Mouse (Mus musculus) myocyte (in vitro differentiated cells): ENCODE results near the gene Sh3pxd2a. TPM values are rescaled to one million over a fixed set of nuclear protein-coding genes. Genes with fewer than 3 reads are reported as not detected.

ENCODE experiments used
- H3K27me3 ChIP-seq: one replicate; pipeline ENCODE4 v1.6.1; 2011; ENCODE audit not compliant: control insufficient read depth, insufficient read depth, insufficient read length
- H3K36me3 ChIP-seq: one replicate; pipeline ENCODE4 v1.6.1; 2011; ENCODE audit not compliant: control insufficient read depth, insufficient read depth
- H3K4me2 ChIP-seq: one replicate; pipeline ENCODE4 v1.6.1; 2011; ENCODE audit warnings: low read depth, control low read depth
- H3K4me3 ChIP-seq: one replicate; pipeline ENCODE4 v1.5.1; 2011; ENCODE audit warnings: mild to moderate bottlenecking, control low read depth, moderate library complexity
- H3K79me2 ChIP-seq: one replicate; pipeline ENCODE4 v1.6.1; 2011; ENCODE audit not compliant: control insufficient read depth, insufficient read depth
- H3ac ChIP-seq: one replicate; pipeline ENCODE4 v1.6.1; 2011; ENCODE audit not compliant: control insufficient read depth, insufficient read length
- CEBPB ChIP-seq: IDR thresholded peaks from 2 replicates; pipeline ENCODE4 v1.6.1; 2011; ENCODE audit warnings: mild to moderate bottlenecking, moderate library complexity; ENCODE audit not compliant: poor library complexity, insufficient read depth, severe bottlenecking
- E2F4 ChIP-seq: IDR thresholded peaks from one replicate; pipeline ENCODE4 v1.6.1; 2011; ENCODE audit warnings: mild to moderate bottlenecking, control low read depth, moderate library complexity; ENCODE audit not compliant: insufficient read depth
- MAX ChIP-seq: IDR thresholded peaks from one replicate; pipeline ENCODE4 v1.6.1; 2011; ENCODE audit warnings: low read depth, mild to moderate bottlenecking, control low read depth
- MYOD1 ChIP-seq, 3 experiments: IDR thresholded peaks; one replicate each; pipeline ENCODE4 v1.6.1; 2011; ENCODE audit warnings: control low read depth in 2 of 3, low read depth in 2 of 3, mild to moderate bottlenecking in 2 of 3, moderate library complexity in 1 of 3; ENCODE audit not compliant: insufficient read length in 2 of 3, control insufficient read depth in 1 of 3
- MYOG ChIP-seq, 3 experiments: IDR thresholded peaks; one replicate each; pipeline ENCODE4 v1.6.1; 2011; ENCODE audit warnings: control low read depth in 2 of 3, low read depth in 2 of 3, mild to moderate bottlenecking in 2 of 3; ENCODE audit not compliant: insufficient read length in 2 of 3, control insufficient read depth in 1 of 3, insufficient read depth in 1 of 3
- POLR2A ChIP-seq: IDR thresholded peaks from one replicate; pipeline ENCODE4 v1.6.1; 2011; ENCODE audit warnings: low read depth, mild to moderate bottlenecking, control low read depth, moderate library complexity; ENCODE audit not compliant: insufficient read length
- POLR2AphosphoS2 ChIP-seq: IDR thresholded peaks from one replicate; pipeline ENCODE4 v1.6.1; 2011; ENCODE audit warnings: low read depth, control low read depth; ENCODE audit not compliant: insufficient read length
- REST ChIP-seq: IDR thresholded peaks from one replicate; pipeline ENCODE4 v1.6.1; 2011; ENCODE audit warnings: mild to moderate bottlenecking, control low read depth, moderate library complexity; ENCODE audit not compliant: insufficient read depth, insufficient read length
- SRF ChIP-seq: IDR thresholded peaks from one replicate; pipeline ENCODE4 v1.6.1; 2011; ENCODE audit warnings: low read depth; ENCODE audit not compliant: control insufficient read depth, insufficient read length
- TCF12 ChIP-seq: IDR thresholded peaks from one replicate; pipeline ENCODE4 v1.6.1; 2011; ENCODE audit warnings: mild to moderate bottlenecking, control low read depth; ENCODE audit not compliant: poor library complexity, insufficient read depth, severe bottlenecking
- TCF3 ChIP-seq: IDR thresholded peaks from one replicate; pipeline ENCODE4 v1.6.1; 2011; ENCODE audit warnings: low read depth, control low read depth; ENCODE audit not compliant: insufficient read length
- USF1 ChIP-seq: IDR thresholded peaks from one replicate; pipeline ENCODE4 v1.6.1; 2011; ENCODE audit warnings: low read depth, mild to moderate bottlenecking, control low read depth, moderate library complexity
- polyA plus RNA-seq: library from polyadenylated mRNA; unstranded; fragments of >200 nt; fragmentation: generic; extraction: Trizol; gene quantifications from one replicate; pipeline ENCODE4 v1.2.1, GENCODE M21; 2012; ENCODE audit warnings: missing spikeins

The Sh3pxd2a gene
- polyA plus RNA-seq, 1 experiment: 59.5 TPM

- TF ChIP-seq MYOG (IDR thresholded peaks at IDR 0.05; ENCODE audit: control insufficient read depth in 1 of 3, insufficient read depth in 1 of 3, insufficient read length in 2 of 3, low read depth in 2 of 3) (no peak), CEBPB (no peak), POLR2AphosphoS2 (no peak), MAX (no peak), POLR2A (no peak), MYOD1 (IDR thresholded peaks at IDR 0.05; ENCODE audit: control insufficient read depth in 1 of 3, insufficient read length in 2 of 3, low read depth in 2 of 3) (no peak), REST (no peak), SRF (no peak), E2F4 (no peak)
- Histone ChIP-seq H3K4me3 (no peak overlapping the region), H3K36me3 (no peaks in the 10 kb centered on the region), H3ac (no peak overlapping the region), H3K79me2 (peaks cover 65% of the 10 kb centered on the region), H3K4me2 (peak overlapping the region; percentile 3), H3K27me3 (no peaks in the 10 kb centered on the region)
Observed at GRCm38 (mm10) chr19:47455001-47455755, 9.0 kb downstream of the Sh3pxd2a start.

- Histone ChIP-seq H3K27me3 (no peaks in the 10 kb centered on the region), H3K79me2 (peaks cover 60% of the 10 kb centered on the region), H3ac (no peak overlapping the region), H3K4me2 (no peak overlapping the region), H3K36me3 (no peaks in the 10 kb centered on the region), H3K4me3 (no peak overlapping the region)
- no peak for TF ChIP-seq MYOD1 (IDR thresholded peaks at IDR 0.05; ENCODE audit: control insufficient read depth in 1 of 3, insufficient read length in 2 of 3, low read depth in 2 of 3)
- no peak for TF ChIP-seq SRF
- TF ChIP-seq POLR2A: no peak
Observed at GRCm38 (mm10) chr19:47454167-47455000, 9.8 kb downstream of the Sh3pxd2a start.

- no peaks in the 10 kb centered on the region for H3K27me3 ChIP-seq
- H3K4me3 ChIP-seq: no peak overlapping the region
- no peak overlapping the region for H3ac ChIP-seq
- H3K36me3 ChIP-seq: no peaks in the 10 kb centered on the region
- no peak overlapping the region for H3K4me2 ChIP-seq
- TF ChIP-seq TCF12: no peak
- no peak for TF ChIP-seq REST
- TF ChIP-seq E2F4: no peak
- TF ChIP-seq CEBPB: no peak
- no peak for TF ChIP-seq TCF3
- no peak for TF ChIP-seq MAX
- no peak for TF ChIP-seq POLR2AphosphoS2
- no peak for TF ChIP-seq POLR2A
- TF ChIP-seq MYOG (IDR thresholded peaks at IDR 0.05; ENCODE audit: control insufficient read depth in 1 of 3, insufficient read depth in 1 of 3, insufficient read length in 2 of 3, low read depth in 2 of 3): no peak
- no peak for TF ChIP-seq SRF
- TF ChIP-seq MYOD1 (IDR thresholded peaks at IDR 0.05; ENCODE audit: control insufficient read depth in 1 of 3, insufficient read length in 2 of 3, low read depth in 2 of 3): no peak
- no peak for TF ChIP-seq USF1
- peaks cover 61% of the 10 kb centered on the region for H3K79me2 ChIP-seq
Observed at GRCm38 (mm10) chr19:47453352-47453751, 10.8 kb downstream of the Sh3pxd2a start.

DNA sequence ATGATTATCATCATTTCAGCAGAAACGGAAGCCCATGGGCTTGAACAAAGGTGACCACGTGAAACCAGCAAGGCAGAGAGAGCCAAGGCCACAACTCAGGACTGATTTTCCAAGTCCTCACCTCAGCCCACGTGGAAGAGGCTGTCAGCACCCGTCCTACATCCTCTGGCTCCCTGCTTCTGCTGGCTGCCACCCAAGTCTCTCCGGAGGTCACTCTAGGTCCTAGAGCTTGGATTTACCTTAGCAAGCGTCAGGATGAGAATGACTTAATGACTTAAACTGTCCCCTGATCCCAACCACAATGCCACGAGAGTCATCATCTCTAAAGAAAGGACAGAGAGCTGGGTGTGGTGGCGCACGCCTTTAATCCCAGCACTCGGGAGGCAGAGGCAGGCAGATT, 11.5 kb downstream of the Sh3pxd2a start:
- H3ac ChIP-seq: no peak overlapping the region
- H3K4me3 ChIP-seq: no peak overlapping the region
- no peaks in the 10 kb centered on the region for H3K27me3 ChIP-seq
- H3K36me3 ChIP-seq: no peaks in the 10 kb centered on the region
- TF ChIP-seq E2F4 (no peak), POLR2A (no peak), POLR2AphosphoS2 (no peak), USF1 (no peak), TCF12 (no peak), CEBPB (no peak), MAX (no peak), REST (no peak)
- H3K79me2 ChIP-seq: peaks cover 68% of the 10 kb centered on the region
- no peak overlapping the region for H3K4me2 ChIP-seq
